Mouse (Mus musculus) embryonic fibroblast, embryonic 13.5 days (primary cell): ENCODE measurements around the gene Cx3cr1.

Experiments
- CTCF ChIP-seq: IDR thresholded peaks from 2 replicates; pipeline ENCODE4 v1.5.1; 2011; ENCODE audit warnings: mild to moderate bottlenecking, control low read depth, low read length, moderate library complexity, borderline replicate concordance; ENCODE audit not compliant: insufficient read depth
- POLR2A ChIP-seq: IDR thresholded peaks from 2 replicates; pipeline ENCODE4 v1.6.1; 2011; ENCODE audit warnings: low read depth, mild to moderate bottlenecking, control low read depth, low read length, moderate library complexity

GRCm38 (mm10) chr9:120027401-120028151, 42.1 kb downstream of the Cx3cr1 start:
- TF ChIP-seq CTCF (peak; percentile 74; the same call in 1 of the 2 replicates), POLR2A (no peak)
